Mouse (Mus musculus) kidney, postnatal 0 days (tissue): ENCODE measurements around the gene Chd3. TPM values are rescaled to one million over a fixed set of nuclear protein-coding genes. Genes with fewer than 3 reads are reported as not detected.

Source experiments
- ATAC-seq: fragments of 200-750 bp; cut with Nextera tagmentation; replicated peaks from 2 replicates; pipeline ENCODE4 v1.8.0; 2017; ENCODE audit warnings: low read depth, moderate number of reproducible peaks, moderate TSS enrichment, moderate library complexity; ENCODE audit not compliant: low FRiP score
- DNase-seq: peaks from one replicate; pipeline ENCODE4 v3.0.0-alpha.2; 2016; ENCODE audit warnings: low spot score
- H3K27ac ChIP-seq: fragments of 300-500 bp; sonication (generic); 2 replicates; pipeline ENCODE4 v1.5.1; 2014; ENCODE audit warnings: mild to moderate bottlenecking
- H3K27me3 ChIP-seq: fragments of 300-500 bp; sonication (generic); 2 replicates; pipeline ENCODE4 v1.6.1; 2014; ENCODE audit warnings: low read length, mixed read lengths; ENCODE audit not compliant: insufficient read depth
- H3K36me3 ChIP-seq: fragments of 300-500 bp; sonication (generic); 2 replicates; pipeline ENCODE4 v1.6.1; 2014; ENCODE audit warnings: low read length, mixed read lengths; ENCODE audit not compliant: insufficient read depth
- H3K4me1 ChIP-seq: fragments of 300-500 bp; sonication (generic); replicated peaks from 2 replicates; pipeline ENCODE4 v1.6.1; 2014; ENCODE audit warnings: antibody characterized with exemption, low read length, mixed read lengths; ENCODE audit not compliant: insufficient read depth
- H3K4me2 ChIP-seq: fragments of 300-500 bp; sonication (generic); 2 replicates; pipeline ENCODE4 v1.6.1; 2014; ENCODE audit warnings: mild to moderate bottlenecking, low read length, moderate library complexity, mixed read lengths
- H3K4me3 ChIP-seq: fragments of 300-500 bp; sonication (generic); replicated peaks from 2 replicates; pipeline ENCODE4 v1.5.1; 2014; ENCODE audit warnings: low read depth, low read length
- H3K9ac ChIP-seq: fragments of 300-500 bp; sonication (generic); 2 replicates; pipeline ENCODE4 v1.6.1; 2014; ENCODE audit warnings: low read depth, low read length
- H3K9me3 ChIP-seq: fragments of 300-500 bp; sonication (generic); replicated peaks from 2 replicates; pipeline ENCODE4 v1.6.1; 2016; ENCODE audit warnings: low read length, inconsistent platforms, mixed read lengths
- CTCF ChIP-seq: IDR thresholded peaks from 2 replicates; pipeline ENCODE4 v1.5.1; 2016; ENCODE audit warnings: antibody characterized with exemption, low read depth, mild to moderate bottlenecking, moderate library complexity
- whole genome bisulfite sequencing: fragments of 180-500 bp; shearing (Covaris S2); extraction: QIAGEN DNeasy Blood & Tissue Kit; methylation state at CpG from one replicate; pipeline ENCODE4 v1.1.7; 2014; 5-methylcytosine and 5-hydroxymethylcytosine counted together
- polyA plus RNA-seq: library from polyadenylated mRNA; unstranded; fragments of >200 nt; fragmentation: Nextera tagmentation; extraction: Ambion mirVana; gene quantifications from 2 replicates; pipeline ENCODE4 v1.2.1, GENCODE M21; 2015

Chd3 gene
- 38.0 and 42.3 TPM in 2 replicates for polyA plus RNA-seq

- Histone ChIP-seq H3K27ac (peak within 1 kb of the TSS; percentile 100), H3K4me1 (peaks cover 33% of the 10 kb centered on the region), H3K36me3 (peaks cover 9% of the 10 kb centered on the region; the same call in 1 of the 2 replicates), H3K4me3 (peak within 1 kb of the TSS; percentile 99), H3K27me3 (no peaks in the 10 kb centered on the region), H3K9ac (peak within 1 kb of the TSS; percentile 100), H3K4me2 (peak within 1 kb of the TSS; percentile 89), H3K9me3 (no peaks in the 10 kb centered on the region)
- peak; percentile 67 for DNase-seq
- no peak for ATAC-seq
- no peak for TF ChIP-seq CTCF
- under 1% methylated on average over 17 of the region's 34 CpGs for WGBS
Measured at GRCm38 (mm10) chr11:69369215-69369989, at the start of gene Chd3. TSS of gene Chd3 (minus strand) at chr11:69369406.

GRCm38 (mm10) chr11:69417449-69418384 lies 48.5 kb upstream of the Chd3 start:
- peak overlapping the region; percentile 99 for H3K27ac ChIP-seq
- H3K4me2 ChIP-seq = peak overlapping the region; percentile 95
- H3K27me3 ChIP-seq = 0 out of 2 replicates have a peak, but pooled peaks cover under 1% of the 10 kb centered on the region
- no peaks in the 10 kb centered on the region for H3K36me3 ChIP-seq
- H3K4me1 ChIP-seq = peaks cover 35% of the 10 kb centered on the region
- TF ChIP-seq CTCF = no peak
- H3K9me3 ChIP-seq = no peaks in the 10 kb centered on the region
- peak; percentile 98 for DNase-seq
- H3K9ac ChIP-seq = peak overlapping the region; percentile 64
- peak overlapping the region; percentile 73 for H3K4me3 ChIP-seq
- WGBS = under 1% methylated on average over 38 of the region's 39 CpGs
- ATAC-seq = peak; percentile 68

DNA sequence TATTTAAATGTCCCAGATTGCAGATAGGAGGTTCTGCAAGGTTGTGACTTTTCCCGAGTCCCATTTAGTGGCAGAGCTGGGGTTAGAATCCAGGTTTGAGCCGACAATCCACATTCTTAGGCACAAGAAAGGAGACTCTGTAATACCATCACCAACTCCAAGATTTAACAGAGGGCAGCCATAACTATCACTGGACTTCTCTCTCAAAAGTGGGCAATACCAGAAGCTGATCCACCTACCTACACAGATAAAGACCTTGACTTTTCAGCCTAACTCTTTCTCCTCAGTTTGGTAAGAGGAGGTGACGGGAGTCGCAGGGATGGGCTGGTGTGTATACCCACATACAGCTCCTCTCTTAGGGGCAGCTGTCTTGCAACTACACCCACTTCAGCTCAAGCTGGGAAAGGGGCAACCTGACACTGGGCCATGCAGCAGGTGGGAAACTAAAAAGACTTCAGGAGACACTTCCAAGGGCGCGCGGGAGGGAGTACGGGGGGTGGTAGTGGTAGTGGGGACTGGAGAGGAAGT lies 47.8 kb upstream of the Chd3 start:
- peak overlapping the region; percentile 73 for H3K4me3 ChIP-seq
- 7% methylated on average over 8 of the region's 8 CpGs for WGBS
- no peak for ATAC-seq
- peaks cover 42% of the 10 kb centered on the region for H3K4me1 ChIP-seq
- no peak for DNase-seq
- no peak for TF ChIP-seq CTCF
- H3K9ac ChIP-seq = peak overlapping the region; percentile 64; the same call in 1 of the 2 replicates
- no peaks in the 10 kb centered on the region for H3K9me3 ChIP-seq
- peak overlapping the region; percentile 95 for H3K4me2 ChIP-seq
- H3K36me3 ChIP-seq = no peaks in the 10 kb centered on the region
- H3K27ac ChIP-seq = peak overlapping the region; percentile 99
- H3K27me3 ChIP-seq = no peaks in the 10 kb centered on the region

- ATAC-seq (no peak), DNase-seq (no peak)
- Histone ChIP-seq H3K27ac (peak overlapping the region; percentile 99), H3K36me3 (no peaks in the 10 kb centered on the region), H3K4me2 (peak overlapping the region; percentile 95), H3K9ac (peak overlapping the region; percentile 48), H3K9me3 (no peaks in the 10 kb centered on the region), H3K4me1 (peaks cover 45% of the 10 kb centered on the region), H3K27me3 (no peaks in the 10 kb centered on the region), H3K4me3 (peak overlapping the region; percentile 73)
- TF ChIP-seq CTCF = no peak
- under 1% methylated on average over 4 of the region's 4 CpGs for WGBS
Measured at GRCm38 (mm10) chr11:69416509-69416908, 47.3 kb upstream of the Chd3 start.

- peak overlapping the region; percentile 73 for H3K4me3 ChIP-seq
- DNase-seq (peak; percentile 86), ATAC-seq (no peak)
- WGBS = under 1% methylated on average over 14 of the region's 25 CpGs
- H3K36me3 ChIP-seq = no peaks in the 10 kb centered on the region
- peak overlapping the region; percentile 99 for H3K27ac ChIP-seq
- no peaks in the 10 kb centered on the region for H3K27me3 ChIP-seq
- no peaks in the 10 kb centered on the region for H3K9me3 ChIP-seq
- peak overlapping the region; percentile 95 for H3K4me2 ChIP-seq
- H3K4me1 ChIP-seq = peaks cover 45% of the 10 kb centered on the region
- H3K9ac ChIP-seq = peak overlapping the region; percentile 90
- TF ChIP-seq CTCF = no peak
Measured at GRCm38 (mm10) chr11:69415668-69416451, 46.7 kb upstream of the Chd3 start.
